Mouse (Mus musculus) liver, adult 2 months (tissue): ENCODE data around the gene Gm20737.
"Not testable (repeated sequence)": the region's sequence is repeated elsewhere in the genome, so short reads cannot be mapped to it uniquely, and the experiment has no call there.

Source experiments
- CTCF ChIP-seq: fragments of 200-500 bp; IDR thresholded peaks from 2 replicates; pipeline ENCODE4 v1.5.1; 2011; ENCODE audit warnings: low read depth, low read length, control low read depth
- POLR2A ChIP-seq: fragments of 200-500 bp; IDR thresholded peaks from 2 replicates; pipeline ENCODE4 v1.6.1; 2011; ENCODE audit warnings: low read length, control low read depth; ENCODE audit not compliant: insufficient read depth; ENCODE audit errors: extremely low read depth

GRCm38 (mm10) chrY:10553153-10553552 is 17.3 kb upstream of the Gm20737 start, which contains the start of gene Gm21775:
- TF ChIP-seq CTCF, POLR2A: not testable (repeated sequence)
